Mouse (Mus musculus): ENCODE measurements at regions not wholly inside any gene's neighbourhood (a gene's known extent, or its start where the extent isn't known, plus 50 kb on each side); places are given as distances from the start of the nearest gene placed in this dataset.

DNA sequence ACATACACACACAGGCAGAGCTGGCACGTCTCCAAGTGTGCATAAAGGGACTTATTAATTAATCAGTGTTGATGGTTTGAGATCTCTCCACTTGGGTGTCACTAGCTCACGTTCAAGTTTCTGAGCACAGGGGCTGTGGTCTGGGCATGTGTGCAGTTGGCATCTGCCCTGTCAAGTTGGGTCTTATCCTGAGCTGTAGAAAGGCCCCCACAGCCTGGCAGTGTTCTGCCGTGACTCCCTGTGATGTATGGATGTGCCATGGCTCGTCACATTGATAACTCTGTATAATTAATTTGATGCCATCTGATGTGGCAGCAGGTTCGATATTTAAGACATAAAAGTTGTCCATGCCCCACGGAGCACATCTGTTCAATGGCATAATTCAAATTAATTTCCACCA, 114.1 kb downstream of the Ackr3 start:
- TF ChIP-seq POLR2A (IDR thresholded peaks at IDR 0.05; ENCODE audit: insufficient read depth, low read depth, low read length): no peak
- TF ChIP-seq CTCF (IDR thresholded peaks at IDR 0.05): no peak
- no peak for TF ChIP-seq EP300 (IDR thresholded peaks at IDR 0.05; ENCODE audit: insufficient read depth, low read depth, low read length)

Data from heart, adult 2 months (tissue).